Mouse (Mus musculus) CH12.LX (cell line): ENCODE results near the gene Rplp0. TPM values are rescaled to one million over a fixed set of nuclear protein-coding genes. Genes with fewer than 3 reads are reported as not detected.

ENCODE experiments used
- DNase-seq: peaks from one replicate; pipeline ENCODE4 v3.0.0-alpha.2; 2013; ENCODE audit errors: extremely low read depth
- H3K27ac ChIP-seq: 2 replicates; pipeline ENCODE4 v1.5.1; 2012; ENCODE audit warnings: low read depth, mild to moderate bottlenecking, control low read depth, moderate library complexity; ENCODE audit not compliant: insufficient read depth
- H3K27me3 ChIP-seq: replicated peaks from 2 replicates; pipeline ENCODE3; 2012; ENCODE audit warnings: inconsistent platforms
- H3K36me3 ChIP-seq, 2 experiments: replicated peaks in 1 of 2; 2 replicates each; pipeline versions ENCODE3 to v1.6.1; 2012; ENCODE audit warnings: inconsistent platforms in 1 of 2, low read length in 1 of 2, mild to moderate bottlenecking in 1 of 2, mixed read lengths in 1 of 2, moderate library complexity in 1 of 2; ENCODE audit not compliant: control insufficient read depth in 1 of 2, insufficient read depth in 1 of 2
- H3K4me1 ChIP-seq, 2 experiments: 2 replicates each; pipeline ENCODE4 v1.6.1; 2012; ENCODE audit warnings: inconsistent platforms in 1 of 2, moderate library complexity in 1 of 2; ENCODE audit not compliant: insufficient read depth in 2 of 2, control insufficient read depth in 1 of 2
- H3K4me2 ChIP-seq: 2 replicates; pipeline ENCODE4 v1.6.1; 2012; ENCODE audit warnings: low read depth, mild to moderate bottlenecking, control low read depth; ENCODE audit not compliant: poor library complexity, insufficient read depth, severe bottlenecking
- H3K4me3 ChIP-seq, 3 experiments: fragments of 150-350 bp in 1 of 3; sonication (generic) in 1 of 3; replicated peaks in 1 of 3; 2 replicates each; pipeline versions ENCODE3 to v1.5.1; 2011 to 2012; ENCODE audit warnings: low read depth in 2 of 3, low read length in 2 of 3, mild to moderate bottlenecking in 2 of 3, moderate library complexity in 2 of 3, control low read depth in 1 of 3, improper control_type of control experiment in 1 of 3, inconsistent platforms in 1 of 3, mixed read lengths in 1 of 3; ENCODE audit not compliant: poor library complexity in 1 of 3
- H3K79me2 ChIP-seq: replicated peaks from 2 replicates; pipeline ENCODE4 v1.6.1; 2012; ENCODE audit warnings: mild to moderate bottlenecking, moderate library complexity; ENCODE audit not compliant: control insufficient read depth, poor library complexity, insufficient read depth, severe bottlenecking; ENCODE audit errors: extremely low read depth
- H3K9ac ChIP-seq: 2 replicates; pipeline ENCODE4 v1.6.1; 2012; ENCODE audit warnings: low read depth, mild to moderate bottlenecking, control low read depth, moderate library complexity; ENCODE audit not compliant: insufficient read depth
- H3K9me3 ChIP-seq: replicated peaks from 2 replicates; pipeline ENCODE3; 2012; ENCODE audit warnings: low read length, inconsistent platforms, mixed read lengths
- CHD1 ChIP-seq: IDR thresholded peaks from 2 replicates; pipeline ENCODE4 v1.6.1; 2012; ENCODE audit warnings: low read depth, low read length, improper control_type of control experiment, inconsistent platforms
- CTCF ChIP-seq, 2 experiments: IDR thresholded peaks in 1 of 2; conservative IDR thresholded peaks in 1 of 2; 2 replicates each; pipeline ENCODE4 v1.5.1; 2011 to 2012; ENCODE audit warnings: low read depth in 2 of 2, low read length in 2 of 2, improper control_type of control experiment in 1 of 2, inconsistent platforms in 1 of 2, mild to moderate bottlenecking in 1 of 2, moderate library complexity in 1 of 2
- E2F4 ChIP-seq: IDR thresholded peaks from 2 replicates; pipeline ENCODE4 v1.6.1; 2011; ENCODE audit warnings: low read depth, low read length, improper control_type of control experiment; ENCODE audit not compliant: insufficient replicate concordance
- ELF1 ChIP-seq: IDR thresholded peaks from 2 replicates; pipeline ENCODE4 v1.6.1; 2014; ENCODE audit warnings: low read depth, mild to moderate bottlenecking, inconsistent platforms, low read length, improper control_type of control experiment
- ETS1 ChIP-seq: conservative IDR thresholded peaks from 2 replicates; pipeline ENCODE4 v1.6.1; 2012; ENCODE audit warnings: low read depth, mild to moderate bottlenecking, inconsistent platforms, low read length, improper control_type of control experiment, moderate library complexity
- GABPA ChIP-seq: IDR thresholded peaks from 2 replicates; pipeline ENCODE4 v1.6.1; 2012; ENCODE audit warnings: low read depth, low read length, improper control_type of control experiment, inconsistent platforms; ENCODE audit not compliant: insufficient replicate concordance
- HCFC1 ChIP-seq: IDR thresholded peaks from 2 replicates; pipeline ENCODE4 v1.6.1; 2012; ENCODE audit warnings: low read depth, mild to moderate bottlenecking, inconsistent platforms, low read length, improper control_type of control experiment
- IRF4 ChIP-seq: IDR thresholded peaks from 2 replicates; pipeline ENCODE4 v1.6.1; 2014; ENCODE audit warnings: low read depth, mild to moderate bottlenecking, inconsistent platforms, low read length, improper control_type of control experiment
- JUN ChIP-seq: IDR thresholded peaks from 2 replicates; pipeline ENCODE4 v1.6.1; 2011; ENCODE audit warnings: low read depth, mild to moderate bottlenecking, low read length, improper control_type of control experiment, moderate library complexity; ENCODE audit not compliant: insufficient read depth
- JUND ChIP-seq: conservative IDR thresholded peaks from 2 replicates; pipeline ENCODE4 v1.6.1; 2011; ENCODE audit warnings: low read depth, low read length, improper control_type of control experiment
- MAFK ChIP-seq: IDR thresholded peaks from 2 replicates; pipeline ENCODE4 v1.6.1; 2011; ENCODE audit warnings: low read length, improper control_type of control experiment; ENCODE audit not compliant: insufficient replicate concordance
- MAX ChIP-seq: IDR thresholded peaks from 2 replicates; pipeline ENCODE4 v1.6.1; 2011; ENCODE audit warnings: low read length, improper control_type of control experiment
- MEF2A ChIP-seq: IDR thresholded peaks from 2 replicates; pipeline ENCODE4 v1.6.1; 2014; ENCODE audit warnings: low read depth, mild to moderate bottlenecking, inconsistent platforms, low read length, improper control_type of control experiment, borderline replicate concordance
- MXI1 ChIP-seq: IDR thresholded peaks from 2 replicates; pipeline ENCODE4 v1.6.1; 2011; ENCODE audit warnings: mild to moderate bottlenecking, low read depth, low read length, improper control_type of control experiment
- POLR2A ChIP-seq: IDR thresholded peaks from 2 replicates; pipeline ENCODE4 v1.6.1; 2011; ENCODE audit warnings: low read depth, mild to moderate bottlenecking, improper control_type of control experiment, low read length
- POLR2AphosphoS2 ChIP-seq: IDR thresholded peaks from 2 replicates; pipeline ENCODE4 v1.6.1; 2011; ENCODE audit warnings: low read depth, low read length, improper control_type of control experiment
- SMC3 ChIP-seq: IDR thresholded peaks from 2 replicates; pipeline ENCODE4 v1.6.1; 2011; ENCODE audit warnings: low read depth, low read length, improper control_type of control experiment
- TBP ChIP-seq: conservative IDR thresholded peaks from 2 replicates; pipeline ENCODE4 v1.6.1; 2011; ENCODE audit warnings: low read depth, low read length, improper control_type of control experiment
- UBTF ChIP-seq: IDR thresholded peaks from 2 replicates; pipeline ENCODE4 v1.6.1; 2012; ENCODE audit warnings: low read depth, mild to moderate bottlenecking, inconsistent platforms, low read length, improper control_type of control experiment, moderate library complexity
- ZKSCAN1 ChIP-seq: IDR thresholded peaks from 2 replicates; pipeline ENCODE4 v1.6.1; 2012; ENCODE audit warnings: low read depth, inconsistent platforms, low read length, improper control_type of control experiment, borderline replicate concordance
- ZMIZ1 ChIP-seq: IDR thresholded peaks from 2 replicates; pipeline ENCODE4 v1.6.1; 2012; ENCODE audit warnings: low read depth, mild to moderate bottlenecking, inconsistent platforms, low read length, improper control_type of control experiment
- ZNF384 ChIP-seq: IDR thresholded peaks from 2 replicates; pipeline ENCODE4 v1.6.1; 2012; ENCODE audit warnings: low read depth, low read length, improper control_type of control experiment, inconsistent platforms
- dilution Hi-C: fragments of 300-500 bp; cut with MboI; formaldehyde crosslinking; loops from 2 replicates; pipeline ENCODE4 v1.14.3; 2020; ENCODE audit warnings: low sequenced_read_pairs; ENCODE audit not compliant: extremely low pct_unique_long_range_greater_than_20kb, extremely low pct_ligation_motif_present
- in situ Hi-C: fragments of 300-500 bp; cut with MboI; formaldehyde crosslinking; loops from 3 replicates; pipeline ENCODE4 v1.14.3; 2019; ENCODE audit warnings: low sequenced_read_pairs, low pct_ligation_motif_present, low pct_unique_long_range_greater_than_20kb, mixed read lengths
- polyA plus RNA-seq: library from polyadenylated mRNA; unstranded; fragments of >175 nt; gene quantifications from 2 replicates; pipeline ENCODE4 v1.2.1, GENCODE M21; 2012; ENCODE audit warnings: low read depth; ENCODE audit not compliant: insufficient read length
- total RNA-seq, 2 experiments: library from RNA; depleted of rRNA; stranded (reverse); fragments of 300-350 nt in 1 of 2; fragments of >200 nt in 1 of 2; gene quantifications; 2 replicates each; pipeline ENCODE4 v1.2.3; 2012 to 2014

Gene Rplp0
- total and polyA plus RNA-seq, 3 experiments, result 4,800 to 6,606 (median 5,581) TPM

DNA sequence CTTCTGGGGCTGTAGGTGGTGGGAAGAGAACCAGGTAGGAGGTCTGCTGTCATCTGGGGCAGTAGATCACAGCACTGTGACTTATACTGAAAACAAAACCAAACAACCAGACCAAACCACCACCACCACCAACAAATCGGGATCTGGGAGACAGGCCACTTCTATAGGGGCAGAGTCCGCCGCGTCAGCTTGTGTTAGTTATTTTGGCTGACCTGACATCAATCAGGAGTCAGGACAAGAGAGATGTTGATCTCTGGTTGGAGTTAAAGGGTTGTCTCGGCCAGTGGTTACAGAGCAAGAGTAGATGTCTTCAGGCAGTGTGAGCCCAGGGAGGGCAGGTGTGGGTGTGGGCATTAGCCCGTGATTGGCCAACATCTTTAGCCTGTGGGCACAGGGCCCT, 44.9 kb upstream of the Rplp0 start:
- Histone ChIP-seq H3K4me1 (peaks cover 19 to 54% of the 10 kb centered on the region in 2 experiments), H3K9ac (no peak overlapping the region), H3K27ac (no peak overlapping the region), H3K4me2 (no peak overlapping the region), H3K4me3 (no peak overlapping the region), H3K79me2 (no peaks in the 10 kb centered on the region), H3K36me3 (peaks cover 2 to 34% of the 10 kb centered on the region in 2 experiments), H3K9me3 (no peaks in the 10 kb centered on the region), H3K27me3 (no peaks in the 10 kb centered on the region)
- no peak for DNase-seq
- TF ChIP-seq POLR2AphosphoS2 (no peak), E2F4 (no peak), JUND (no peak), UBTF (no peak)
- dilution Hi-C loops (no loop called here), in situ Hi-C loops (no loop called here)

DNA sequence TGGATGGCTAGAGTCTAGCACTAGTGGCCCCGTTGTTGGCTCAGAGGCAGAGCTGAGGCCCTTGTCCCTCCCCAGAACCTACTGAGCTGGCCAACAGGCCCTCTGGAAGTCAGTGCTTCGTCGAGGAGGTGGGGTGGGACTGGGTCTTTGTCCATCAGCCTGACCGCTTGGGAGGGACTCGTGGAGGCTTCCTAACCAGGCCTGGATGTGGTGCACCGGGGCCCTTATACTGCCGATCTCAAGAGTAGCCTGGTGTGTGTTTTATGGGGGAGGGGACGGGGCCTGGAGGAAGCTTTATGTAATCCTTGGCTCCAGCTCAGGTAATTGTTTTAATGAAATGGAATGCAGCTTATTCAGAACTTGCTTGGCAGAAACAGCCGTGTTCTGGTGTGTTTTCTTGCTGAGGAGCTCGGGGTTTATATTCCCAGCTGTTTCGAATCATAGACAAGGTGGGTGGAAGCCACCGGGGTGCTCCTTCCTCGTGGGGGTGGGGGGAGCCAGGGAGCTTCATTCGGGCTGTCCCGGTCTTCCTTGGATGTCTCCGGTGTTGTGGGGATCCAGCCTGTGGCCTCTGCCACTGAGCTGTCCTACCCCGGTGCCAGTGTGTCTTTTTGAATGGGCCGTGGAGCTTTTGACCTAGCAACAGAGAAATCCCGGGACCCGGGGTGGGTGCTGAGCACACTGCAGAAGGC, 44.2 kb upstream of the Rplp0 start:
- TF ChIP-seq ZMIZ1 (no peak), POLR2A (no peak)
- dilution Hi-C loops, result no loop called here
- in situ Hi-C loops, result no loop called here
- Histone ChIP-seq H3K36me3 (peaks cover 2 to 36% of the 10 kb centered on the region in 2 experiments), H3K4me1 (peaks cover 19 to 52% of the 10 kb centered on the region in 2 experiments), H3K9me3 (no peaks in the 10 kb centered on the region), H3K79me2 (no peaks in the 10 kb centered on the region), H3K27me3 (no peaks in the 10 kb centered on the region), H3K4me3 (no peak overlapping the region), H3K4me2 (no peak overlapping the region), H3K9ac (no peak overlapping the region), H3K27ac (no peak overlapping the region)
- no peak for DNase-seq

DNA sequence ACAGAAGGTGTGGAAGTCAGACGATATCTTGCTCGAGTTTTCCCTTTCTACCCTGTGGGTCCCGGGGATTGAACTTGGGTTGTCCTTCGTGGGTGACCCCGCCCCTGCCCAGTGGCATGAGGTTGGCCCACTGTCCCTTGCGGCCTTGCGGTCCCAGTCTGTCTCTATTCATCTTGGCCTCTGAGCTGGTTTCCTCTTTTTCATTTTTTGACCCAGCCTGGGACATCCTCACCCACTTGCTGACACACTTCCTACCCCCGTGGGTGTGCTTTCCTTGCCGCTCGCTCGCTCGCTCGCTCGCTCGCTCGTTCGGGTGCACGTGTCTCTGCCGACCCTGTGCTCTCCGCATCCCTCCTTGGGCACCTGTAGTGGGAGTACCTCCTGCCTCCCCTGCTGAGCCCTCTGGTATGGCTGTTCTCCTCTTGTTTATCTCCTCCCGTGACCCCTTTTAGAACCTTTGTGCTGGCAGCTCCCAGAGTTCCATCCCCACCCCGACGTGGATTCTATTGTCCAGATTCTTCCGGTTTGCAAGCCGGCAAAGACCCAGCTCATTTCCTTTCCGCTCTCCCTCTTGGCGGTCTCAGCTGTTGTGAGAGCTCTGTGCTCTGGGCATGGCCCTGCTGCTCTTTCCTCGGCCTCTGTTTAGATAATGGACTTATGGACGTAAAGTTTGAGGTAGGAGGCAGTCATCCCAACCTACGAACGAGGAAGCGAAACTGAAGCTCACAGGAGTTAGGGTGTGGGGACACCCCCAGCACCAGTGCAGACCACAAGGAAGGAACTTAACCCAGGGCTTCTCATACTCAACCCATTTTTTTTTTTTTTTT, 43.0 kb upstream of the Rplp0 start:
- in situ Hi-C loops, result no loop called here
- Histone ChIP-seq H3K27ac (peak overlapping the region; percentile 95), H3K9me3 (no peaks in the 10 kb centered on the region), H3K4me1 (peaks cover 23 to 60% of the 10 kb centered on the region in 2 experiments), H3K79me2 (no peaks in the 10 kb centered on the region), H3K36me3 (peaks cover 2 to 38% of the 10 kb centered on the region in 2 experiments), H3K4me2 (peak overlapping the region; percentile 55), H3K27me3 (no peaks in the 10 kb centered on the region), H3K4me3 (peak overlapping the region; percentile 23 to 39 (median 32)), H3K9ac (peak overlapping the region; percentile 45)
- peak; percentile 94 for DNase-seq
- dilution Hi-C loops, result no loop called here
- TF ChIP-seq TBP (0 out of 2 replicates have a peak, but pooled peaks have one; percentile 25), ETS1 (peak; percentile 63), MAFK (no peak), IRF4 (peak; percentile 96), JUND (no peak), CTCF (conservative IDR thresholded peaks at IDR 0.05 in 1 of 2, IDR thresholded peaks at IDR 0.05 in 1 of 2; ENCODE audit: low read depth in 2 of 2, low read length in 2 of 2) (no peak), MXI1 (peak; percentile 84; the same call in 1 of the 2 replicates), ZKSCAN1 (no peak), SMC3 (no peak), MAX (peak; percentile 84), ZNF384 (peak; percentile 96), ELF1 (peak; percentile 9; the same call in 1 of the 2 replicates), MEF2A (0 out of 2 replicates have a peak, but pooled peaks have one; percentile 11), HCFC1 (no peak), CHD1 (no peak), ZMIZ1 (no peak), E2F4 (no peak), GABPA (no peak), JUN (no peak)
